Mouse (Mus musculus): Measurements from ENCODE around the gene Hpgds. TPM values are rescaled to one million over a fixed set of nuclear protein-coding genes. Genes with fewer than 3 reads are reported as not detected.

The Hpgds gene
- total RNA-seq, 4 experiments from 2014 or later = 0.54 to 2.3 (median 1.3) TPM

Other genes with a start within 250 kb of the Hpgds start
- 10 to 100 TPM; 13.5 to 15.7 (median 14.5) TPM for gene Smarcad1, start 102.3 kb downstream of the Hpgds start, total RNA-seq (2022)
- gene C130060K24Rik, start 236.2 kb upstream of the Hpgds start, total RNA-seq (2022) = not detected